Mouse (Mus musculus) liver, embryonic 14.5 days (tissue): ENCODE measurements around the gene Ppp6r3. TPM values are rescaled to one million over a fixed set of nuclear protein-coding genes. Genes with fewer than 3 reads are reported as not detected.

Experiments
- ATAC-seq: fragments of 200-750 bp; cut with Nextera tagmentation; 2 replicates; pipeline ENCODE4 v1.8.0; 2017; ENCODE audit warnings: moderate number of reproducible peaks, mild to moderate bottlenecking, moderate library complexity; ENCODE audit not compliant: insufficient read depth
- DNase-seq, 3 experiments: peaks; one replicate each; pipeline ENCODE4 v3.0.0-alpha.2; 2012 to 2013; ENCODE audit warnings: low read depth in 3 of 3, low spot score in 3 of 3
- H3K27ac ChIP-seq: fragments of 300-500 bp; sonication (generic); 2 replicates; pipeline ENCODE4 v1.5.1; 2014; ENCODE audit warnings: moderate library complexity, mild to moderate bottlenecking, control low read depth, inconsistent platforms
- H3K27me3 ChIP-seq: fragments of 300-500 bp; sonication (generic); 2 replicates; pipeline ENCODE4 v1.6.1; 2014; ENCODE audit warnings: mild to moderate bottlenecking, low read length, moderate library complexity; ENCODE audit not compliant: control insufficient read depth, insufficient read depth
- H3K36me3 ChIP-seq: fragments of 300-500 bp; sonication (generic); replicated peaks from 2 replicates; pipeline ENCODE4 v1.6.1; 2014; ENCODE audit warnings: low read depth; ENCODE audit not compliant: control insufficient read depth, insufficient read depth
- H3K4me1 ChIP-seq, 2 experiments: fragments of 200-500 bp in 1 of 2; fragments of 300-500 bp in 1 of 2; sonication (generic) in 1 of 2; replicated peaks; 2 replicates each; pipeline ENCODE4 v1.6.1; 2012 to 2014; ENCODE audit warnings: antibody characterized with exemption in 1 of 2, inconsistent platforms in 1 of 2, low read length in 1 of 2; ENCODE audit not compliant: control insufficient read depth in 2 of 2, insufficient read depth in 2 of 2
- H3K4me2 ChIP-seq: fragments of 300-500 bp; sonication (generic); 2 replicates; pipeline ENCODE4 v1.6.1; 2014; ENCODE audit warnings: low read depth, mild to moderate bottlenecking, control low read depth, moderate library complexity
- H3K4me3 ChIP-seq, 2 experiments: fragments of 200-500 bp in 1 of 2; fragments of 300-500 bp in 1 of 2; sonication (generic) in 1 of 2; 2 replicates each; pipeline ENCODE4 v1.5.1; 2012 to 2014; ENCODE audit warnings: low read depth in 2 of 2, low read length in 2 of 2, mild to moderate bottlenecking in 2 of 2, control low read depth in 1 of 2, inconsistent platforms in 1 of 2, moderate library complexity in 1 of 2; ENCODE audit not compliant: insufficient read depth in 1 of 2
- H3K9ac ChIP-seq: fragments of 300-500 bp; sonication (generic); replicated peaks from 2 replicates; pipeline ENCODE4 v1.6.1; 2014; ENCODE audit warnings: mild to moderate bottlenecking, control low read depth, moderate library complexity
- H3K9me3 ChIP-seq: fragments of 300-500 bp; sonication (generic); 2 replicates; pipeline ENCODE4 v1.6.1; 2016; ENCODE audit warnings: low read length, mixed read lengths; ENCODE audit not compliant: control insufficient read depth
- EP300 ChIP-seq: IDR thresholded peaks from 2 replicates; pipeline ENCODE4 v1.6.1; 2016; ENCODE audit warnings: antibody characterized with exemption, low read depth
- WGBS: fragments of 180-500 bp; shearing (Covaris S2); extraction: QIAGEN DNeasy Blood & Tissue Kit; methylation state at CpG from one replicate; pipeline ENCODE4 v1.1.7; 2014; ENCODE audit not compliant: insufficient replicate concordance; 5-methylcytosine and 5-hydroxymethylcytosine counted together
- polyA plus RNA-seq, 2 experiments: library from polyadenylated mRNA; depleted of rRNA in 1 of 2; stranded (reverse) in 1 of 2; unstranded in 1 of 2; fragments of >200 nt; fragmentation: Nextera tagmentation in 1 of 2; extraction: Ambion mirVana in 1 of 2; gene quantifications; 2 replicates each; pipeline versions ENCODE4 v1.2.1 to v1.2.3; 2012 to 2014

Gene Ppp6r3
- polyA plus RNA-seq, 2 experiments: 22.6 TPM

GRCm38 (mm10) chr19:3405531-3406281 lies 169.8 kb downstream of the Ppp6r3 start:
- Histone ChIP-seq H3K4me1 (no peaks in the 10 kb centered on the region), H3K9me3 (no peaks in the 10 kb centered on the region), H3K4me3 (no peak overlapping the region), H3K27ac (no peak overlapping the region), H3K4me2 (no peak overlapping the region), H3K9ac (no peak overlapping the region), H3K27me3 (no peaks in the 10 kb centered on the region), H3K36me3 (no peaks in the 10 kb centered on the region)
- no peak for ATAC-seq
- DNase-seq: no peak
- 38% methylated on average over 1 of the region's 1 CpGs for WGBS
- no peak for TF ChIP-seq EP300

Other genes with a start within 250 kb of the Ppp6r3 start
- gene Tesmin, start 186.9 kb downstream of the Ppp6r3 start, polyA plus RNA-seq (2012; rRNA removed): 0.17 and 0.25 TPM in 2 replicates
- 0.30 TPM in 2 replicates for gene Tesmin, start 186.9 kb downstream of the Ppp6r3 start, polyA plus RNA-seq (2014; fragmentation: Nextera tagmentation; extraction: Ambion mirVana)
- gene Gal, start 161.2 kb downstream of the Ppp6r3 start, polyA plus RNA-seq (2012; rRNA removed): 0.04 and 0.36 TPM in 2 replicates
- not detected in 2 replicates for gene Gal, start 161.2 kb downstream of the Ppp6r3 start, polyA plus RNA-seq (2014; fragmentation: Nextera tagmentation; extraction: Ambion mirVana)
- gene Lrp5, start 110.8 kb upstream of the Ppp6r3 start, polyA plus RNA-seq (2012; rRNA removed): 6.8 and 7.4 TPM in 2 replicates
- 2.2 and 2.3 TPM in 2 replicates for gene Lrp5, start 110.8 kb upstream of the Ppp6r3 start, polyA plus RNA-seq (2014; fragmentation: Nextera tagmentation; extraction: Ambion mirVana)
- gene 1810055G02Rik, start 132.5 kb upstream of the Ppp6r3 start, polyA plus RNA-seq (2012; rRNA removed): 10.8 and 12.1 TPM in 2 replicates
- 10.8 and 11.0 TPM in 2 replicates for gene 1810055G02Rik, start 132.5 kb upstream of the Ppp6r3 start, polyA plus RNA-seq (2014; fragmentation: Nextera tagmentation; extraction: Ambion mirVana)
- 4.1 and 6.3 TPM in 2 replicates for gene Kmt5b, start 191.7 kb upstream of the Ppp6r3 start, polyA plus RNA-seq (2012; rRNA removed)
- gene Kmt5b, start 191.7 kb upstream of the Ppp6r3 start, polyA plus RNA-seq (2014; fragmentation: Nextera tagmentation; extraction: Ambion mirVana): 5.0 and 5.4 TPM in 2 replicates